Mouse (Mus musculus): Measurements from ENCODE around the gene Tgif1. TPM values are rescaled to one million over a fixed set of nuclear protein-coding genes. Genes with fewer than 3 reads are reported as not detected.
"Not testable (repeated sequence)": the region's sequence is repeated elsewhere in the genome, so short reads cannot be mapped to it uniquely, and the experiment has no call there.

The Tgif1 gene
- polyA plus RNA-seq, 1 experiment from 2014 or later: 63.5 TPM

- Histone ChIP-seq H3K4me2 (ENCODE audit: low read depth, low read length, severe bottlenecking) (no peak overlapping the region), H3K4me3 (ENCODE audit: low read depth, low read length) (no peak overlapping the region), H3K9me3 (ENCODE audit: control insufficient read depth, low read length) (no peaks in the 10 kb centered on the region), H3K36me3 (ENCODE audit: control insufficient read depth, insufficient read depth, low read length) (no peaks in the 10 kb centered on the region), H3K27me3 (ENCODE audit: control insufficient read depth, insufficient read depth, low read length) (no peaks in the 10 kb centered on the region), H3K4me1 (replicated peaks; ENCODE audit: control insufficient read depth, insufficient read depth, low read length) (peaks cover 5% of the 10 kb centered on the region), H3K27ac (ENCODE audit: low read depth, low read length) (no peak overlapping the region), H3K9ac (ENCODE audit: low read length) (no peak overlapping the region)
- WGBS: 89% methylated on average over 9 of the region's 9 CpGs
- DNase-seq (ENCODE audit: low spot score) (peak; percentile 26), ATAC-seq (replicated peaks; ENCODE audit: low FRiP score) (no peak)
These were observed 20.8 kb downstream of the Tgif1 start for GRCm38 (mm10) chr17:70832544-70832943.

GRCm38 (mm10) chr17:70831591-70831990 lies 21.8 kb downstream of the Tgif1 start:
- no peaks in the 10 kb centered on the region for H3K27me3 ChIP-seq (ENCODE audit: control insufficient read depth, insufficient read depth, low read length)
- no peak overlapping the region for H3K4me3 ChIP-seq (ENCODE audit: low read depth, low read length)
- DNase-seq (ENCODE audit: low spot score): peak; percentile 40
- H3K36me3 ChIP-seq (ENCODE audit: control insufficient read depth, insufficient read depth, low read length): no peaks in the 10 kb centered on the region
- peaks cover 4% of the 10 kb centered on the region for H3K4me1 ChIP-seq (replicated peaks; ENCODE audit: control insufficient read depth, insufficient read depth, low read length)
- H3K9me3 ChIP-seq (ENCODE audit: control insufficient read depth, low read length): no peaks in the 10 kb centered on the region
- no peak overlapping the region for H3K9ac ChIP-seq (ENCODE audit: low read length)
- H3K4me2 ChIP-seq (ENCODE audit: low read depth, low read length, severe bottlenecking): no peak overlapping the region
- no peak overlapping the region for H3K27ac ChIP-seq (ENCODE audit: low read depth, low read length)
- 93% methylated on average over 4 of the region's 4 CpGs for WGBS
- ATAC-seq (replicated peaks; ENCODE audit: low FRiP score): no peak

- peak; percentile 35 for DNase-seq (ENCODE audit: low spot score)
- no peak for ATAC-seq (replicated peaks; ENCODE audit: low FRiP score)
These were observed 23.2 kb downstream of the Tgif1 start for GRCm38 (mm10) chr17:70829943-70830715.

GRCm38 (mm10) chr17:70829217-70829616 lies 24.1 kb downstream of the Tgif1 start:
- no peak for ATAC-seq (replicated peaks; ENCODE audit: low FRiP score)
- WGBS: 90% methylated on average over 6 of the region's 6 CpGs
- Histone ChIP-seq H3K4me3 (ENCODE audit: low read depth, low read length) (no peak overlapping the region), H3K9ac (ENCODE audit: low read length) (no peak overlapping the region), H3K27me3 (ENCODE audit: control insufficient read depth, insufficient read depth, low read length) (no peaks in the 10 kb centered on the region), H3K27ac (ENCODE audit: low read depth, low read length) (no peak overlapping the region), H3K36me3 (ENCODE audit: control insufficient read depth, insufficient read depth, low read length) (no peaks in the 10 kb centered on the region), H3K4me2 (ENCODE audit: low read depth, low read length, severe bottlenecking) (no peak overlapping the region), H3K4me1 (replicated peaks; ENCODE audit: control insufficient read depth, insufficient read depth, low read length) (no peaks in the 10 kb centered on the region; the same call in 1 of the 2 replicates), H3K9me3 (ENCODE audit: control insufficient read depth, low read length) (no peaks in the 10 kb centered on the region)
- DNase-seq (ENCODE audit: low spot score): no peak

More at GRCm38 (mm10) chr17:70829943-70830715, 23.2 kb downstream of the Tgif1 start:
- no peaks in the 10 kb centered on the region for H3K36me3 ChIP-seq (ENCODE audit: control insufficient read depth, insufficient read depth, low read length)
- peaks cover 3% of the 10 kb centered on the region for H3K4me1 ChIP-seq (replicated peaks; ENCODE audit: control insufficient read depth, insufficient read depth, low read length)
- H3K4me3 ChIP-seq (ENCODE audit: low read depth, low read length): no peak overlapping the region
- H3K9me3 ChIP-seq (ENCODE audit: control insufficient read depth, low read length): no peaks in the 10 kb centered on the region
- 88% methylated on average over 23 of the region's 23 CpGs for WGBS
- no peak overlapping the region for H3K9ac ChIP-seq (ENCODE audit: low read length)
- H3K4me2 ChIP-seq (ENCODE audit: low read depth, low read length, severe bottlenecking): no peak overlapping the region
- no peaks in the 10 kb centered on the region for H3K27me3 ChIP-seq (ENCODE audit: control insufficient read depth, insufficient read depth, low read length)
- no peak overlapping the region for H3K27ac ChIP-seq (ENCODE audit: low read depth, low read length)

- H3K9me3 ChIP-seq (ENCODE audit: control insufficient read depth, low read length): no peaks in the 10 kb centered on the region
- no peak for DNase-seq (ENCODE audit: low spot score)
- no peaks in the 10 kb centered on the region for H3K4me1 ChIP-seq (replicated peaks; ENCODE audit: control insufficient read depth, insufficient read depth, low read length)
- no peak for ATAC-seq (replicated peaks; ENCODE audit: low FRiP score)
- WGBS: 87% methylated on average over 2 of the region's 2 CpGs
- no peak overlapping the region for H3K4me2 ChIP-seq (ENCODE audit: low read depth, low read length, severe bottlenecking)
- no peaks in the 10 kb centered on the region for H3K36me3 ChIP-seq (ENCODE audit: control insufficient read depth, insufficient read depth, low read length)
- H3K27ac ChIP-seq (ENCODE audit: low read depth, low read length): no peak overlapping the region
- no peak overlapping the region for H3K4me3 ChIP-seq (ENCODE audit: low read depth, low read length)
- H3K27me3 ChIP-seq (ENCODE audit: control insufficient read depth, insufficient read depth, low read length): no peaks in the 10 kb centered on the region
- H3K9ac ChIP-seq (ENCODE audit: low read length): no peak overlapping the region
These were observed 24.8 kb downstream of the Tgif1 start for GRCm38 (mm10) chr17:70828569-70828968.

GRCm38 (mm10) chr17:70828180-70828528 lies 25.2 kb downstream of the Tgif1 start:
- no peaks in the 10 kb centered on the region for H3K27me3 ChIP-seq (ENCODE audit: control insufficient read depth, insufficient read depth, low read length)
- no peak overlapping the region for H3K4me2 ChIP-seq (ENCODE audit: low read depth, low read length, severe bottlenecking)
- no peak for DNase-seq (ENCODE audit: low spot score)
- H3K27ac ChIP-seq (ENCODE audit: low read depth, low read length): no peak overlapping the region
- no peak overlapping the region for H3K9ac ChIP-seq (ENCODE audit: low read length)
- no peaks in the 10 kb centered on the region for H3K4me1 ChIP-seq (replicated peaks; ENCODE audit: control insufficient read depth, insufficient read depth, low read length)
- no peaks in the 10 kb centered on the region for H3K9me3 ChIP-seq (ENCODE audit: control insufficient read depth, low read length)
- ATAC-seq (replicated peaks; ENCODE audit: low FRiP score): no peak
- no peaks in the 10 kb centered on the region for H3K36me3 ChIP-seq (ENCODE audit: control insufficient read depth, insufficient read depth, low read length)
- 71% methylated on average over 4 of the region's 4 CpGs for WGBS
- H3K4me3 ChIP-seq (ENCODE audit: low read depth, low read length): no peak overlapping the region

GRCm38 (mm10) chr17:70827463-70828179 lies 25.7 kb downstream of the Tgif1 start:
- H3K4me3 ChIP-seq (ENCODE audit: low read depth, low read length); H3K4me2 ChIP-seq (ENCODE audit: low read depth, low read length, severe bottlenecking); ATAC-seq (replicated peaks; ENCODE audit: low FRiP score); DNase-seq (ENCODE audit: low spot score); H3K9ac ChIP-seq (ENCODE audit: low read length); H3K36me3 ChIP-seq (ENCODE audit: control insufficient read depth, insufficient read depth, low read length); H3K9me3 ChIP-seq (ENCODE audit: control insufficient read depth, low read length); H3K27ac ChIP-seq (ENCODE audit: low read depth, low read length); H3K27me3 ChIP-seq (ENCODE audit: control insufficient read depth, insufficient read depth, low read length); H3K4me1 ChIP-seq (replicated peaks; ENCODE audit: control insufficient read depth, insufficient read depth, low read length): not testable (repeated sequence)
- 89% methylated on average over 11 of the region's 11 CpGs for WGBS

GRCm38 (mm10) chr17:70826227-70826626 lies 27.1 kb downstream of the Tgif1 start:
- DNase-seq (ENCODE audit: low spot score): no peak
- H3K9me3 ChIP-seq (ENCODE audit: control insufficient read depth, low read length): no peaks in the 10 kb centered on the region
- WGBS: 86% methylated on average over 12 of the region's 12 CpGs

More at GRCm38 (mm10) chr17:70826227-70826626, 27.1 kb downstream of the Tgif1 start:
- Histone ChIP-seq H3K27ac (ENCODE audit: low read depth, low read length) (no peak overlapping the region), H3K27me3 (ENCODE audit: control insufficient read depth, insufficient read depth, low read length) (no peaks in the 10 kb centered on the region), H3K36me3 (ENCODE audit: control insufficient read depth, insufficient read depth, low read length) (no peaks in the 10 kb centered on the region), H3K4me3 (ENCODE audit: low read depth, low read length) (no peak overlapping the region), H3K4me2 (ENCODE audit: low read depth, low read length, severe bottlenecking) (no peak overlapping the region), H3K4me1 (replicated peaks; ENCODE audit: control insufficient read depth, insufficient read depth, low read length) (no peaks in the 10 kb centered on the region), H3K9ac (ENCODE audit: low read length) (no peak overlapping the region)
- no peak for ATAC-seq (replicated peaks; ENCODE audit: low FRiP score)

Measured in forebrain, embryonic 11.5 days (tissue).